Mouse (Mus musculus) small intestine, adult 2 months (tissue): ENCODE measurements around the gene Tbck.

Experiments
- CTCF ChIP-seq: fragments of 200-500 bp; IDR thresholded peaks from 2 replicates; pipeline ENCODE4 v1.5.1; 2012; ENCODE audit warnings: low read depth, mild to moderate bottlenecking, control low read depth, inconsistent platforms, low read length, moderate library complexity, mixed read lengths; ENCODE audit not compliant: insufficient replicate concordance, insufficient read length; ENCODE audit errors: extremely low read depth
- POLR2A ChIP-seq: fragments of 200-500 bp; IDR thresholded peaks from 2 replicates; pipeline ENCODE4 v1.6.1; 2012; ENCODE audit warnings: low read depth, mild to moderate bottlenecking, control low read depth, inconsistent platforms, low read length, moderate library complexity

DNA sequence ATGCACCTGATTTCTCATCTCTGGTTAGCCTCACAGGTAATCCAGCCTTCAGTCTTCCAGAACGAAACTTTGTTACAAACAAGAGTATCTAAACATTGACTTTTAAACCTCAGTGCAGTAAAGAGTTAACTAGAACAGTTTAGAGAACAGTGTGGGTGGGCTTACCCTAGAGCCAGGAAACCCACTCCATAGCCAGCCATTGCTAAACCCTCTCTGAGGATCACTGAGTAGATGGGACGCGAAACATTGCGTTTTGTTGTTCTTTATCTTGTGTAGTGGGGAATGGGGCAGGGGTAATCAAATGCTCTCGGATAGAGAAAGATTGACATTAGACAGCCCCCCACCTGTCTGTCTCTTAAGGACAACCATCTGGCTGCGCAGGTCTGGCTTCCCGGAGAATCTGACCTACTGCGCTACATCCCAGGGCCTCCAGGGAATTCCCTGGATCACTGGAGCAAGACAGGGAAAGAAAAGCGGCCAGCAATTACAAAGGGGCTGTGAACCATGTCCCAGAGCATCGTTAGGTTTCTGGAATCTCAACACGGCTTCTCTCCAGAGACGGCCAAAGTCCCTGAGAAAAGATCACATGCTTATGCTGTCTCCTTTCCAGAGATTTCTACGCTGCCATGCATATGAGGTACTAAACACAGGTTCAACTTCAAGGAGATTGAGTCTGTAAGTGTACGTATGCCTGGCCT lies 192.2 kb downstream of the Tbck start:
- TF ChIP-seq CTCF (no peak), POLR2A (no peak)
